Mouse (Mus musculus) embryonic facial prominence, embryonic 15.5 days (tissue): ENCODE measurements at regions not wholly inside any gene's neighbourhood (a gene's known extent, or its start where the extent isn't known, plus 50 kb on each side); places are given as distances from the start of the nearest gene placed in this dataset.

ENCODE experiments used
- ATAC-seq: fragments of 200-750 bp; cut with Nextera tagmentation; 2 replicates; pipeline ENCODE4 v1.8.0; 2017; ENCODE audit warnings: low read depth, moderate TSS enrichment; ENCODE audit not compliant: insufficient number of reproducible peaks, low FRiP score, low TSS enrichment
- H3K27ac ChIP-seq: fragments of 300-500 bp; sonication (generic); replicated peaks from 2 replicates; pipeline ENCODE4 v1.5.1; 2015; ENCODE audit warnings: mild to moderate bottlenecking, inconsistent platforms
- H3K27me3 ChIP-seq: fragments of 300-500 bp; sonication (generic); 2 replicates; pipeline ENCODE4 v1.6.1; 2015; ENCODE audit warnings: inconsistent platforms
- H3K36me3 ChIP-seq: fragments of 300-500 bp; sonication (generic); 2 replicates; pipeline ENCODE4 v1.6.1; 2015; ENCODE audit warnings: mild to moderate bottlenecking, inconsistent platforms
- H3K4me1 ChIP-seq: fragments of 300-500 bp; sonication (generic); 2 replicates; pipeline ENCODE4 v1.6.1; 2015; ENCODE audit warnings: inconsistent platforms
- H3K4me2 ChIP-seq: fragments of 300-500 bp; sonication (generic); replicated peaks from 2 replicates; pipeline ENCODE4 v1.6.1; 2015; ENCODE audit warnings: mild to moderate bottlenecking, inconsistent platforms
- H3K4me3 ChIP-seq: fragments of 300-500 bp; sonication (generic); replicated peaks from 2 replicates; pipeline ENCODE4 v1.5.1; 2015; ENCODE audit warnings: mild to moderate bottlenecking, inconsistent platforms
- H3K9ac ChIP-seq: fragments of 300-500 bp; sonication (generic); 2 replicates; pipeline ENCODE4 v1.6.1; 2015; ENCODE audit warnings: inconsistent platforms
- H3K9me3 ChIP-seq: fragments of 300-500 bp; sonication (generic); replicated peaks from 2 replicates; pipeline ENCODE4 v1.6.1; 2016; ENCODE audit warnings: inconsistent platforms
- WGBS: fragments of 180-500 bp; shearing (Covaris S2); methylation state at CpG from one replicate; pipeline ENCODE4 v1.1.7; 2015; 5-methylcytosine and 5-hydroxymethylcytosine counted together

- WGBS, result 35% methylated on average over 2 of the region's 2 CpGs
- no peak overlapping the region for H3K27ac ChIP-seq
- no peak overlapping the region for H3K4me3 ChIP-seq
- H3K4me1 ChIP-seq, result no peaks in the 10 kb centered on the region
- no peaks in the 10 kb centered on the region for H3K9me3 ChIP-seq
- H3K27me3 ChIP-seq, result no peaks in the 10 kb centered on the region
- ATAC-seq, result no peak
- H3K4me2 ChIP-seq, result no peak overlapping the region
- H3K36me3 ChIP-seq, result no peaks in the 10 kb centered on the region
- no peak overlapping the region for H3K9ac ChIP-seq
Measured at GRCm38 (mm10) chr12:12548688-12549087, 286.7 kb downstream of the Fam49a start.

GRCm38 (mm10) chr12:12547477-12547876 lies 285.5 kb downstream of the Fam49a start:
- Histone ChIP-seq H3K4me2 (no peak overlapping the region), H3K27me3 (no peaks in the 10 kb centered on the region), H3K36me3 (no peaks in the 10 kb centered on the region), H3K9ac (no peak overlapping the region), H3K27ac (no peak overlapping the region), H3K4me1 (no peaks in the 10 kb centered on the region), H3K4me3 (no peak overlapping the region), H3K9me3 (no peaks in the 10 kb centered on the region)
- ATAC-seq, result no peak
- 70% methylated on average over 1 of the region's 1 CpGs for WGBS

- H3K4me1 ChIP-seq, result no peaks in the 10 kb centered on the region
- no peak for ATAC-seq
- no peak overlapping the region for H3K4me3 ChIP-seq
- 85% methylated on average over 5 of the region's 5 CpGs for WGBS
- no peaks in the 10 kb centered on the region for H3K36me3 ChIP-seq
- no peak overlapping the region for H3K9ac ChIP-seq
- no peaks in the 10 kb centered on the region for H3K27me3 ChIP-seq
- no peaks in the 10 kb centered on the region for H3K9me3 ChIP-seq
- H3K27ac ChIP-seq, result no peak overlapping the region
- no peak overlapping the region for H3K4me2 ChIP-seq
Measured at GRCm38 (mm10) chr12:12546372-12547031, 284.6 kb downstream of the Fam49a start.

GRCm38 (mm10) chr12:12541076-12542070 lies 279.4 kb downstream of the Fam49a start:
- Histone ChIP-seq H3K9ac (no peak overlapping the region), H3K4me3 (no peak overlapping the region), H3K36me3 (no peaks in the 10 kb centered on the region), H3K4me2 (no peak overlapping the region), H3K9me3 (no peaks in the 10 kb centered on the region), H3K27me3 (no peaks in the 10 kb centered on the region), H3K4me1 (no peaks in the 10 kb centered on the region), H3K27ac (no peak overlapping the region)
- WGBS, result 54% methylated on average over 13 of the region's 13 CpGs
- ATAC-seq, result no peak

- WGBS, result 78% methylated on average over 3 of the region's 3 CpGs
- H3K9ac ChIP-seq, result no peak overlapping the region
- H3K4me3 ChIP-seq, result no peak overlapping the region
- H3K27me3 ChIP-seq, result no peaks in the 10 kb centered on the region
- no peaks in the 10 kb centered on the region for H3K9me3 ChIP-seq
- no peak overlapping the region for H3K27ac ChIP-seq
- H3K36me3 ChIP-seq, result no peaks in the 10 kb centered on the region
- H3K4me1 ChIP-seq, result no peaks in the 10 kb centered on the region
- H3K4me2 ChIP-seq, result no peak overlapping the region
- ATAC-seq, result no peak
Measured at GRCm38 (mm10) chr12:12539291-12539690, 277.4 kb downstream of the Fam49a start.

- no peak for ATAC-seq
- Histone ChIP-seq H3K4me3 (no peak overlapping the region), H3K27ac (no peak overlapping the region), H3K27me3 (no peaks in the 10 kb centered on the region), H3K36me3 (no peaks in the 10 kb centered on the region), H3K4me2 (no peak overlapping the region), H3K9me3 (no peaks in the 10 kb centered on the region), H3K9ac (no peak overlapping the region), H3K4me1 (no peaks in the 10 kb centered on the region)
- 22% methylated on average over 2 of the region's 2 CpGs for WGBS
Measured at GRCm38 (mm10) chr12:12534779-12535178, 272.8 kb downstream of the Fam49a start.

- no peaks in the 10 kb centered on the region for H3K4me1 ChIP-seq
- H3K36me3 ChIP-seq, result no peaks in the 10 kb centered on the region
- WGBS, result 61% methylated on average over 6 of the region's 6 CpGs
- no peaks in the 10 kb centered on the region for H3K9me3 ChIP-seq
- no peak overlapping the region for H3K4me2 ChIP-seq
- no peak for ATAC-seq
- no peaks in the 10 kb centered on the region for H3K27me3 ChIP-seq
- no peak overlapping the region for H3K9ac ChIP-seq
- H3K4me3 ChIP-seq, result no peak overlapping the region
- H3K27ac ChIP-seq, result no peak overlapping the region
Measured at GRCm38 (mm10) chr12:12530796-12531195, 268.9 kb downstream of the Fam49a start.

- Histone ChIP-seq H3K27me3 (no peaks in the 10 kb centered on the region), H3K4me2 (no peak overlapping the region), H3K9ac (no peak overlapping the region), H3K9me3 (no peaks in the 10 kb centered on the region), H3K36me3 (no peaks in the 10 kb centered on the region), H3K4me3 (no peak overlapping the region), H3K27ac (no peak overlapping the region), H3K4me1 (no peaks in the 10 kb centered on the region)
- WGBS, result 91% methylated on average over 5 of the region's 5 CpGs
- ATAC-seq, result no peak
Measured at GRCm38 (mm10) chr12:12529541-12529940, 267.6 kb downstream of the Fam49a start.

- WGBS, result 52% methylated on average over 3 of the region's 3 CpGs
- Histone ChIP-seq H3K27ac (no peak overlapping the region), H3K4me1 (no peaks in the 10 kb centered on the region), H3K36me3 (no peaks in the 10 kb centered on the region), H3K9me3 (no peaks in the 10 kb centered on the region), H3K27me3 (no peaks in the 10 kb centered on the region), H3K4me2 (no peak overlapping the region), H3K9ac (no peak overlapping the region), H3K4me3 (no peak overlapping the region)
- ATAC-seq, result no peak
Measured at GRCm38 (mm10) chr12:12528478-12528981, 266.6 kb downstream of the Fam49a start.

GRCm38 (mm10) chr12:12527766-12528477 lies 266.0 kb downstream of the Fam49a start:
- WGBS, result 38% methylated on average over 7 of the region's 7 CpGs
- Histone ChIP-seq H3K36me3 (no peaks in the 10 kb centered on the region), H3K4me2 (no peak overlapping the region), H3K9ac (no peak overlapping the region), H3K27me3 (no peaks in the 10 kb centered on the region), H3K9me3 (no peaks in the 10 kb centered on the region), H3K4me3 (no peak overlapping the region), H3K4me1 (no peaks in the 10 kb centered on the region), H3K27ac (no peak overlapping the region)
- no peak for ATAC-seq

GRCm38 (mm10) chr12:12527366-12527765 lies 265.4 kb downstream of the Fam49a start:
- Histone ChIP-seq H3K36me3 (no peaks in the 10 kb centered on the region), H3K9ac (no peak overlapping the region), H3K9me3 (no peaks in the 10 kb centered on the region), H3K27me3 (no peaks in the 10 kb centered on the region), H3K27ac (no peak overlapping the region), H3K4me1 (no peaks in the 10 kb centered on the region), H3K4me2 (no peak overlapping the region), H3K4me3 (no peak overlapping the region)
- ATAC-seq, result no peak
- WGBS, result 75% methylated on average over 3 of the region's 3 CpGs
